Mouse (Mus musculus) induced T-regulatory cell, adult 2 months (primary cell): Measurements from ENCODE around the gene Atf5.

ENCODE experiments used
- DNase-seq: peaks from one replicate; pipeline ENCODE4 v3.0.0-alpha.2; 2012; ENCODE audit warnings: low read depth

Gene Atf5

GRCm38 (mm10) chr7:44850146-44850545 lies 33.7 kb upstream of the Atf5 start:
- DNase-seq = peak; percentile 85

GRCm38 (mm10) chr7:44849416-44850111 lies 33.1 kb upstream of the Atf5 start:
- peak; percentile 96 for DNase-seq

GRCm38 (mm10) chr7:44848561-44849415 lies 32.3 kb upstream of the Atf5 start, which contains the start of the genes Akt1s1 and Tbc1d17:
Gene Akt1s1, plus strand, starts transcription at chr7:44848991.
Gene Tbc1d17, minus strand, starts transcription at chr7:44849079.
- DNase-seq = peak; percentile 100

- DNase-seq = no peak
These were observed 31.3 kb upstream of the Atf5 start for GRCm38 (mm10) chr7:44847772-44848171.

GRCm38 (mm10) chr7:44846804-44847203 lies 30.3 kb upstream of the Atf5 start:
- DNase-seq = no peak

- DNase-seq = no peak
These were observed 28.5 kb upstream of the Atf5 start for GRCm38 (mm10) chr7:44845006-44845405.

GRCm38 (mm10) chr7:44841825-44842463 lies 25.5 kb upstream of the Atf5 start:
- DNase-seq = no peak

GRCm38 (mm10) chr7:44840426-44840825 lies 24.0 kb upstream of the Atf5 start:
- DNase-seq = no peak

GRCm38 (mm10) chr7:44839491-44840191 lies 23.2 kb upstream of the Atf5 start:
- DNase-seq = peak; percentile 72

- no peak for DNase-seq
These were observed 22.7 kb upstream of the Atf5 start for GRCm38 (mm10) chr7:44839171-44839490.

GRCm38 (mm10) chr7:44838073-44838472 lies 21.6 kb upstream of the Atf5 start:
- DNase-seq = no peak

- no peak for DNase-seq
These were observed 20.1 kb upstream of the Atf5 start for GRCm38 (mm10) chr7:44836423-44837053.

- no peak for DNase-seq
These were observed 19.6 kb upstream of the Atf5 start for GRCm38 (mm10) chr7:44836016-44836404.

- DNase-seq = no peak
These were observed 19.0 kb upstream of the Atf5 start for GRCm38 (mm10) chr7:44835373-44836015.

- DNase-seq = no peak
These were observed 16.3 kb upstream of the Atf5 start for GRCm38 (mm10) chr7:44832763-44833162.

GRCm38 (mm10) chr7:44828706-44829105 lies 12.2 kb upstream of the Atf5 start:
- no peak for DNase-seq

- no peak for DNase-seq
These were observed 10.3 kb upstream of the Atf5 start for GRCm38 (mm10) chr7:44826771-44827170.

GRCm38 (mm10) chr7:44824872-44825271 lies 8.4 kb upstream of the Atf5 start:
- peak; percentile 92 for DNase-seq

GRCm38 (mm10) chr7:44823409-44823808 lies 7.0 kb upstream of the Atf5 start:
- DNase-seq = peak; percentile 68

- no peak for DNase-seq
These were observed 5.4 kb upstream of the Atf5 start for GRCm38 (mm10) chr7:44821666-44822448.
